Mouse (Mus musculus) gastrocnemius, adult 2 months (tissue): Measurements from ENCODE around the gene Hes2. TPM values are rescaled to one million over a fixed set of nuclear protein-coding genes. Genes with fewer than 3 reads are reported as not detected.

Experiments used
- DNase-seq: peaks from one replicate; pipeline ENCODE4 v3.0.0; 2022
- H3K27ac ChIP-seq: fragments of 200-600 bp; 2 replicates; pipeline ENCODE4 v1.8.1; 2022; ENCODE audit warnings: mild to moderate bottlenecking
- H3K4me3 ChIP-seq: fragments of 200-600 bp; 2 replicates; pipeline ENCODE4 v1.8.1; 2022; ENCODE audit warnings: mild to moderate bottlenecking, moderate library complexity
- CTCF ChIP-seq: fragments of 200-600 bp; IDR thresholded peaks from 2 replicates; pipeline ENCODE4 v1.8.1; 2022; ENCODE audit warnings: antibody characterized with exemption, mild to moderate bottlenecking, moderate library complexity
- intact Hi-C: fragments of 180-260 bp; cut with DNase I; formaldehyde crosslinking; loops from one replicate; pipeline ENCODE4 v1.15.1; 2025
- total RNA-seq, 2 experiments: library from RNA; stranded (reverse); gene quantifications; 2 replicates each; pipeline ENCODE4 v1.2.3; 2021

Gene Hes2
- total RNA-seq, 2 experiments from 2014 or later: not detected

DNA sequence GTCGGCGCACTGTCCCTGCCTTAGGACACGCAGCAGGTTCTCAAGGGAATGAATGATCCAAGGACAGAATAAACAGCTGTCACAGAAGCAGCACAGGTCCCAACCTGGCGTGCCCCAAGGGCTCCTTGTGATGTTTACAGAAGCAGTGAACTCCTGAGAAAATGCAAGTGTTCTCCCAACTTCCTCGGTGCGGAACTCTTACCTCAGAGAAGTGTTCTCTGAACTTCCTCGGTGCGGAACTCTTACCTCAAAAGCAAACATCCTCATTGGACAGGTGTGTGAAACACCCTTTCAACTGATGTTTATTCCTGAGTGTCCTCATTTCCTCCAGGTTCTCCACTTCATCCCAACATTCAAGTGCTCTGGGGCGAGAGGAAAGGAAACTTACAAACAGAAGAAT is 15.3 kb downstream of the Hes2 start:
- TF ChIP-seq CTCF: no peak
- no peak for DNase-seq
- intact Hi-C loops: loop anchor here (1.0 to 2.0 kb wide), 3 partner anchors 38 to 261 kb away; no protein-coding TSS in a partner anchor
- Histone ChIP-seq H3K27ac (no peak overlapping the region), H3K4me3 (no peak overlapping the region)

DNA sequence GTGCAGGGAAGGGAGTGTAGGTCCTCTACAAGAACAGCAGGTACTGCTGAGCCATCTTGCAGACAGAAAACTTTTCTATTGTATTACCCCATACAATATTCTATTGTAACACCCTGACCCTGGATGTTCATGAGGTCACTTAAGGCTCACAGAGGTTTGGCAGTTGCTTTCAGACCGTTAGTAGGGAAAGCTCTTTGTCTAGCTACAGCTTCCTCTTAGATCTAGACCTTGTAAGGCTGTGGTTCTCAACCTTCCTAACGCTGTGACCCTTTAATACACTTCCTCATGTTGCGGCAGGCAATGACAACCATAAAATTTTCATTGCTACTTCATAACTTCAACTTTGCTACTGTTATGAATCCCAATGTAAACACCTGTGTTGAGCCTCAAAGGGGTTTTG is 18.0 kb downstream of the Hes2 start:
- no peak for DNase-seq
- H3K27ac ChIP-seq: peak overlapping the region; percentile 94
- TF ChIP-seq CTCF: no peak
- intact Hi-C loops: no loop called here
- H3K4me3 ChIP-seq: no peak overlapping the region

- no peak for TF ChIP-seq CTCF
- no peak for DNase-seq
- intact Hi-C loops: no loop called here
- H3K4me3 ChIP-seq: peak overlapping the region; percentile 83
- peak overlapping the region; percentile 94 for H3K27ac ChIP-seq
Observed at GRCm38 (mm10) chr4:152177174-152177536, 18.5 kb downstream of the Hes2 start.

DNA sequence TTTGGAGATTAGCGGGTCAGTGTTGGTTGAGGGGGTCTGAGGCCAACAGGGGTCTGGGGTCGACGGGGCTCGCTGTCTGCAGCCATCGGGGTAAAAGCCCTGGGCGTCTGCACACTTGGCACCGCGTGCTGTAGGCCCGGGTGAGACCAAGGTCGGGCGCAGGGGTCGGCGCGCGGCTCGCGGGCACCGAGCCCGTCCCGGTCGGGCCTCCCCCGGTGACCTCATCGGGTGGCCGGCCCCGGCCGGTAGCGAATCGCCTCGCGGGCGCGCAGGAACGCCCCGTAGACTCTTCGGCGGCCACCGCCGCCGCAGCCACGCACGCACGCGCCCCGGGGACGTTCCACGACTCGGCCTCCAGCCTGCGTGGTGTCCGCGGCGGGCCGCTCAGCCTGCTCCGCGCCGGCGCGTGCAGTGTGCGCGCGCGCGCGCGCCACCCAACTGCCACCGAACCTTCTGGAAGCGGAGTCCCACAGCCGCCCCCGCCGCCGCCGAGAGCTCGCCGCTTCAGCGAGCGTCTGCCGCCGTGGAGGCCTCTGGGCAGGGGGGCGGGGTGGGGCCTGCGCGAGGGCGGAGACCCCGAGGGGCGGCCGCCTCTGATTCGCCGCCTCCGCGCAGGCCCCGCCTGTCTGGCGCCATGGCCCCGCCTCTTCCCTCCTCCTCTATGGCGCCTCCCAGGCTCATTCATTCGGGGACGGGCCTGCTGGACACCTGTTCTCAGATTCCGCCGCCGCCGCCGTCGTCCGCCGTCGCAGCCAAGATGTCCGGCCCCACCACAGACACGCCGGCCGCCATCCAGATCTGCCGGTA is 19.1 kb downstream of the Hes2 start, which contains the start of gene Acot7:
Acot7 (plus strand) TSS at position 598 of the 807 bp plus-strand sequence.
- Histone ChIP-seq H3K4me3 (peak within 1 kb of the TSS; percentile 83), H3K27ac (peak within 1 kb of the TSS; percentile 94)
- intact Hi-C loops: no loop called here
- no peak for TF ChIP-seq CTCF
- peak; percentile 96 for DNase-seq

DNA sequence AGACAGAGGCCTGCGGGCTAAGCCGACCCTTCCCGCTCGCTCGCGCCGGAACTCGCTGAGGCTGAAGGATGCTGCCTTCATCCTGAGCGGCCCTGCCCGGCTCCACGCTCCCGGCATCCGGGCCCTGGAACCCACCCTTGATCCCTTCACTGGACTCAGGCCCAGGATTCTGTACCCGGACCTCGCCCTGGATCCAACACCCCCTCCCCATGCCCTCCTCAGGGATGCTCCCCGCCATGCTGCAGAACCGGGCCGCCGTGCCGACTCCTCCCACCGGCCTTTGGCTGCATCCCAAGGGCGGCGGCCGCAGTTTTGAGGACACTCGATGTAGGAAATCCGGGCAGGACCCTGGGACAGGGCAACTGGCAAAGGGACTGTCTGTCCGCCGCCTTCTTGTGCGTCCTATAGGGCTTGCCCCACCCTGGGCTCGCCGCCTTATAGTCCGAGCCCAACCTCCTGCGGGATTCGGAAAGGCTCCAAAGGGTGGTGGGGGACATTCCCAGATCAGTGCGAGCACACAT is 19.7 kb downstream of the Hes2 start:
- intact Hi-C loops: no loop called here
- TF ChIP-seq CTCF: no peak
- peak overlapping the region; percentile 61; the same call in 1 of the 2 replicates for H3K27ac ChIP-seq
- DNase-seq: peak; percentile 60
- H3K4me3 ChIP-seq: peak overlapping the region; percentile 83

DNA sequence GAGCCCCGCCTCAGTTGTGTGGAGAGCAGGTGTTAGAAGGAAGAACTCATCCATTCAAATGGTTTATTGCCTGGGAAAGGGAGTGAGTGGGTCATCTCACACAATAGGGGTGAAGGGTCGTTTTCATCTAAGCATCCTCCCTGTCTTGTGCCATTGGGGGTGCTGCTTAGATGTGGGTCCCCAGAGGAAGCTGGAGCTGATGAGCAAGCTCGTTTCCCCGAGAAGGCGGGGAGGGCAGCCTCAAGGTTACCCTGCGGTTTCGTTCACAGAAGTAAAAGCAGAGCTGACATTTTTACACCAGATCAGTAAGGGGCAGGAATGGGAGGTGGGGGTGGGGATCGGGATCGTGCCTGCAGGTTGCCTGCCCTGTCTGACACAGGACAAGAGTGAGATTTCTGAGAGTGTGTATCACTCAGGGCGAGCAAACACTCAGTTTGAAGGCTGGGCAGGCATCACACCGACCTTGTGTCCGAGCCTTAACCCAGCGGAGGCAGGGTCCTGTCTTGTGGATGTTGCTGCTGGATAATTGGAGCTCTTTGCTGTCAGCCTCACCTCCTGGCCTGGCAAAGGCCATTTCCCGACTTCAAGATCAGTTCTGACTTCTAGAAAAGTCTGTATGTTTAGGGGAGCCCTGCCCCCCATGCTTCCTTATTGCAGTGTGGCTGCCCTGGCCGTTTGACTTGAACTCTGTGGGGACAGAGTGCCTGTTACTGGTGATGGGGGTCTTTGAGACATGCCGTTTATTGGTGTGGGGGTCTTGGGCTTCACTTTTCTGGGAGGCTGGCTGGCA is 20.4 kb downstream of the Hes2 start:
- intact Hi-C loops: no loop called here
- DNase-seq: no peak
- H3K4me3 ChIP-seq: peak overlapping the region; percentile 83
- no peak for TF ChIP-seq CTCF
- peak overlapping the region; percentile 75; the same call in 1 of the 2 replicates for H3K27ac ChIP-seq

- intact Hi-C loops: no loop called here
- Histone ChIP-seq H3K4me3 (peak overlapping the region; percentile 40), H3K27ac (peak overlapping the region; percentile 75)
- TF ChIP-seq CTCF: no peak
- DNase-seq: peak; percentile 65
Observed at GRCm38 (mm10) chr4:152179946-152180660, 21.4 kb downstream of the Hes2 start.

GRCm38 (mm10) chr4:152182205-152182604 is 23.5 kb downstream of the Hes2 start:
- intact Hi-C loops: no loop called here
- no peak overlapping the region for H3K4me3 ChIP-seq
- TF ChIP-seq CTCF: no peak
- no peak overlapping the region for H3K27ac ChIP-seq
- DNase-seq: no peak

DNA sequence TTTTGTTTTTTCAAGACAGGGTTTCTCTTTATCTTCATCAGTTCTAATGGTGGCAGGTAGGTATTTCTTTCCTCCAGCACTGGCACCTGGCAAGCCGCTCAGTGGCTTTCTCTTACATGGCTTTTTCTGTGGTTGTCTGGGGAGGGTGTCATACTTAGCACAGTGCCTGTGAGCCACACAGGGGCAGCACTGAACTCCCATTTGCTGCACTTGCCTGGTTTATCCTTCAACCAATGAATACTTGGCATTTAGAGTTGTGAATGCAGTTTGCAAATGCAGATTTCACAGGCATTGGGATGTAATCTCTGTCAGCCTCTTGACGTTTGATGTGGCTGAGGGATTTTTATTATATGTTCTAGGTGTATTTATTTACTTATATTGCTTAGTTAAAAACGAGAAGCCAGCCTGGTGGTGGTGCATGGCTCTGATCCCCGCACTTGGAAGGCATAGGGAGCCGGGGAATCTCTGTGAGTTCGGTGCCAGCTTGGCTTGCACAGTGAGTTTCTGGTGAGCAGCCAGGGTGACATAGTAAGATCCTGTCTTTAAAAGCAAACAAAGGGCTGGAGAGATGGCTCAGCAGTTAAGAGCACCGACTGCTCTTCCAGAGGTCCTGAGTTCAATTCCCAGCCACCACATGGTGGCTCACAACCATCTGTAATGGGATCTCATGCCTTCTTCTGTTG is 25.8 kb downstream of the Hes2 start:
- intact Hi-C loops: no loop called here
- DNase-seq: no peak
- no peak overlapping the region for H3K4me3 ChIP-seq
- TF ChIP-seq CTCF: peak; percentile 41
- no peak overlapping the region for H3K27ac ChIP-seq

DNA sequence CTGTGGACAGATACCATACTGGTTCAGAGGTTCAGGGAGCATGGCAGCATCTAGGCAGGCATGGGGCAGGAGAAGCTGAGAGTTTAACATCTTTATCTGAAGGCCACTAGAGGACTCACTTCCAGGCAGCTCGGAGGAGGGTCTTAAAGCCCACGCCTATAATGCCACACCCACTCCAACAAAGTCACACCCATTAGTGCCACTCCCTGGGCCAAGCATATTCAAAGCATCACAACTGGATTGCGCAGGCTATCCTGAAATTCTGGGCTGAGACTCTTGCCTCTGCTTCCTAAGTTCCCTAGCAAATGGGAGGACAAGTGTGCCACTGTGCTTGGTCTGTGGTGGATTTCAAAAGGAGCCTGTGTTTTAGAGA is 26.5 kb downstream of the Hes2 start:
- peak overlapping the region; percentile 37; the same call in 1 of the 2 replicates for H3K4me3 ChIP-seq
- DNase-seq: no peak

GRCm38 (mm10) chr4:152185510-152186204 is 27.0 kb downstream of the Hes2 start:
- no peak for TF ChIP-seq CTCF
- no peak for DNase-seq
- intact Hi-C loops: no loop called here
- Histone ChIP-seq H3K27ac (peak overlapping the region; percentile 69), H3K4me3 (peak overlapping the region; percentile 37)

More for the DNA sequence above, 26.5 kb downstream of the Hes2 start:
- intact Hi-C loops: no loop called here
- peak overlapping the region; percentile 69 for H3K27ac ChIP-seq
- TF ChIP-seq CTCF: peak; percentile 20
